Mouse (Mus musculus) C3H10T1/2 (cell line): ENCODE results near the gene Spam1. TPM values are rescaled to one million over a fixed set of nuclear protein-coding genes. Genes with fewer than 3 reads are reported as not detected.

ENCODE experiments used
- polyA plus RNA-seq, 2 experiments: library from polyadenylated mRNA; unstranded; fragments of >200 nt; fragmentation: generic; extraction: Trizol; gene quantifications; one replicate each; pipeline ENCODE4 v1.2.1; 2012; ENCODE audit warnings: missing spikeins in 2 of 2

Gene Spam1
- not detected for polyA plus RNA-seq

GRCm38 (mm10) chr6:24790888-24791287, at the start of gene Spam1:
Gene Spam1, plus strand, starts transcription at chr6:24791188.

GRCm38 (mm10) chr6:24748029-24748428, 43.0 kb upstream of the Spam1 start, which contains the start of gene Hyal4:
Gene Hyal4, plus strand, starts transcription at chr6:24748329.

Other genes with a start within 250 kb of the Spam1 start
- gene Lmod2, start 193.4 kb upstream of the Spam1 start, polyA plus RNA-seq, result not detected
- 1 to 10 TPM in 1 of 2 experiments, under 1 TPM in 1; 0.94 to 7.1 TPM for gene Wasl, start 126.2 kb upstream of the Spam1 start, polyA plus RNA-seq
- gene Hyal6, start 57.9 kb upstream of the Spam1 start, polyA plus RNA-seq, result not detected
- gene Hyal4, start 42.9 kb upstream of the Spam1 start, polyA plus RNA-seq, result not detected
- gene Hyal5, start 66.8 kb downstream of the Spam1 start, polyA plus RNA-seq, result not detected
- gene Tmem229a, start 165.1 kb downstream of the Spam1 start, polyA plus RNA-seq, result not detected